Mouse (Mus musculus) urinary bladder, postnatal 25 days (tissue): ENCODE data around the gene Wwtr1.

Source experiments
- DNase-seq: peaks from one replicate; pipeline ENCODE4 v3.0.0; 2022; ENCODE audit warnings: low spot score

Wwtr1 gene

GRCm38 (mm10) chr3:57516146-57516545 is 59.6 kb downstream of the Wwtr1 start:
- no peak for DNase-seq

DNA sequence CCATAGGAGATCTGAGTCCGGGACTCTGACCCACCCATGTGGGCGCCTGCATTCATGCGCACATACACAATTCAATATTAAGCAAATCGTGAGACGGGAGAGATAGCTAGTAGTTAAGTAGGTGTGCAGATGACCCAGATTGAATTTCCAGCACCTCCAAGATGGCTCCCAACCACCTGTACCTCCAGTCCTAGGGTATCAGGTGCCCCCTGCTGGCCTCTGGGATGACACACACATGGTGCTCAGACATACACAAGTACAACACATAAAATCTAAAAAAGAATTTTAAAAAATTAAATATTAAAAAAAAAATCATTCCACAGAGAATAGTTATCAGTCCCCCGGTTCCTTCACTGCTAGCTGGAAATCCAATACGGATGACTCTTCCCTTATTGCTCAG is 60.7 kb downstream of the Wwtr1 start:
- no peak for DNase-seq

DNA sequence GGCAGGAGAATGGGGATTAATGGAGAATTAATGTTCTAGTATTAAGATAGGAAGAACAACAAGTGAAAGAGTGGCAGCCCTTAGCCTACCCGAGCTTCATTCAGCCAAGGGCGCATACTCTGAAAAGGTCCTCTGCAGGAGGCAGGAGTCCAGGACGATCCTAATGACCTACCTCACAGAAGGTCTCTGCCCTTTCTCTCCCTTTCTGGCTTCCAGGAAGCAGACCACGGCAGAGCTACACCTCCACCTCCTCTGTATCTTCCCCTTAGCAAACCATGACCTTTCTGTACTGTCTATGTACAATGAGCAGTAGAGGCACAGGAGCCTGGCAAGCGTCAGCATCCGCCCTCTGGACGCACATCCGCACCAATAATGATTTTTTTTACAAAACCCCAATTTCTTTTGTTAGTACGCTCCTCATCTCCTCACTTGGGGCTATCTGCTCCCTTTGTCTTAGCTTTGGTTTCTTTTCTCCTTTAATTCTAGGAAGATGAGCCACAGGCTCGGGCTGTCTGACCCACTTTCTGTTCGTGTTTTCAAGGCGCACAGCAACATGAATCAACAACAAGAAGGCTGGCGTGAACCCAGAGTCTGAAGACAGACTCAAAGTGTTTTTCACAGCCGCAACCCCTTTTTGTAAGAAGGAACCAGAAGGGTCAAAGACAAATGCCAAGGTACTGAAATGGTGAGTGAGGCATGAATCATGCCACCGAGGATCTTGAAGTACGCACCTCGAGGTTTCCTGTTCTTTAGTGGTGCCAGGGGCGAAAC is 63.7 kb downstream of the Wwtr1 start:
- no peak for DNase-seq

- DNase-seq: no peak
These were observed 65.6 kb downstream of the Wwtr1 start for GRCm38 (mm10) chr3:57509945-57510675.

- DNase-seq: no peak
These were observed 69.7 kb downstream of the Wwtr1 start for GRCm38 (mm10) chr3:57505991-57506390.

GRCm38 (mm10) chr3:57504756-57505155 is 71.0 kb downstream of the Wwtr1 start:
- no peak for DNase-seq

DNA sequence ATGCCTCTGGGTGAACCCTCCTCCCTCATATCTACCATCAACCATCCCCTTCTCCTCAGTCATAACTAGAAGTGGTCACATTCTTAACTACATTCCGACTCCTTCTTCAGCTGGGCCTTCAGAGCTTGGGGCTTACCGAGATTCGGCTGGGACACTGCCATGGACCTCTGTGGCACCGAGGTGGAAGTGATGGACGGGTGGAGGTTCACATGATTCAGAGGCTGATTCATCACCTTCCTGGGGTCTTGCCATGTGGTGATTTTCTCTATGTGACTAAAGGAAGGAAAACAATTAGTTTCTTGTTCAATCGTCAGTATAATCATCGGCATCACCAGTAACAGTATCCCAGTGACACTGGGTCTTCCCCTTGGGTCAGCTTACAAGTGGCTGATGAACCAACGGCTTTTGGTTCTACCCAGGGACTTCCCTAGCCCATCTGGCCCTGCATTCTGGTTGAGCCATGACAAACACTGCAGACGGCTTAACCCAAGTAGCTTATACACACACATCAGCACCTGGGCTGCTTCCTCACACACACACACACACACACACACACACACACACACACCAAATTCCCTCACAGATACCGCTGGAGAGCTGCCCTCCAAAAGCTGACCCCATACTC is 74.0 kb downstream of the Wwtr1 start:
- no peak for DNase-seq

DNA sequence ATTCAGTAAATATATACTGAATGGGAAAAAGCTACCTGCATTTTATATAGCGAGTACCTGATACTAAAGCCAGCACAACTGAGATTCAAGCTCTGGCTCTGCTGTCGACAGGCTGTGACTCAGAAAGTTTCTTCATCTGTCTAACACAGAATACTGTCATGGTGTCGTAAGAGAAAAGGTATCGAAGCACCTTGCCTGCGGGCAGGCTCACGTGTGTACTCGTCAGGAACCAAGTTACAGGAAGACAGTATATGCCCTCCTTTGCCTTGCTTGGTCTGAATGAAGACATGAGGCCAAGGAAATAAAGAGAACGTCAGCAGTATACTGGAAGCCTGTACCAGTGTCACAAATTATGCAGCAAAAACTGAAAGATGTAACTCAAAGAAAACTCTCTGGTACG is 74.9 kb downstream of the Wwtr1 start:
- DNase-seq: no peak

GRCm38 (mm10) chr3:57497791-57498190 is 77.9 kb downstream of the Wwtr1 start:
- DNase-seq: no peak

DNA sequence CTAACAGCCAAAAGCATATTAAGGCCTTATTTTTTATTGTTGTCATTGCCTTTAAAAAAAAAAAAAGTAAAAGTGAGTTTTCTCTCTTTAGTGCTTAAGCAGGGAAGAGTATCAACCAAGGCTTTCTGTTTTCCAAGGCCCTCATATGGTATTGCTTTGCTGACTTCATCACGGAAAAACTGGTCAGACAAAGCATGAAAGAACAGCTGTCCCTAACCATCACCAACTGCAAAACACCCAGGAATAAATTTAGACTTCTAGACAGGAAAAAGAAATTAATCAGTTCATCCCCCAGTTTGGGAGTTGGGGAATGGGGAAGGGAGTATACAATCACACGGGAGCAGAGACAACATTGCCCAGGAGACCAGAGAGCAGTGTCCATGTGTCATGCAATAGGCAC is 79.3 kb downstream of the Wwtr1 start:
- no peak for DNase-seq

- DNase-seq: no peak
These were observed 88.1 kb downstream of the Wwtr1 start for GRCm38 (mm10) chr3:57487455-57488153.

DNA sequence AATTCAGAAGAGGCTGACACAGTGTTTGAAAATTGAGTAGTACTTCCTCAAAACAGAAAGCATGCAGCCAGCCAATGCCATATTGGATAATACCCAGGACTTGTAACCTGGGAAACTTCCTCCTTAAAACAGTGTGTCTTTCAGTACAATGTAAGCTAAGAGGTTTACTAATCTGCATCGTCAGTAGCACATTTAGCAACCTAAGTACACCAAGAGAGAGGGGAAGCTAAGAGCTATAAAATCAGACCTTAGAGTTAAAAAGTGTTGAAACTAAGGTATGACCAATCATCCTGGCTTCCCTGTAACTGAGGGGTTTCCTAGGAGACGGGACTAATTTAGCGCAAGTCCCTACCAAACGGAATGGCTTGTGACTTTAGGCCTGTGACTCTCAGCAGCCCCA is 89.6 kb downstream of the Wwtr1 start:
- DNase-seq: no peak

DNA sequence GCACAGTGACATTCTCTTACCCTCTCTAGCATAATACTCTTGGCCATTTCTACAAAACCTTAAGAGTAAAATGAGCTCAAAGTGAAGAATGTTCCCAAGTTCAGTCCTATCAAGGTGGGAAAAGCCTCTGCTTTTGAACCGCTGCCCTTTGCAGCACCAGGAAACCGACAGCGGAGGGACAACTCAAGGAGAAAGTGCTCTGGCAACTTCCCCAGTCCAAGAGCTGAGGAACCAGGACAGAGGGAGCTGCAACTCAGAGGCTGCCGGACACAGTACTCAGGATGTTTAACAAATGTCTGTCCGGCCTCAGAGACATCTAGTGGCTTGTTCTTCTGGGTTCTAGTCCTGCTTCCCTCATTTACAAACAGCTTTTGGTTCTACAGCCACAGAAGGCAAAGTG is 93.7 kb downstream of the Wwtr1 start:
- no peak for DNase-seq

- DNase-seq: no peak
These were observed 95.1 kb downstream of the Wwtr1 start for GRCm38 (mm10) chr3:57480640-57481039.

GRCm38 (mm10) chr3:57474421-57474820 is 101.3 kb downstream of the Wwtr1 start:
- no peak for DNase-seq

- no peak for DNase-seq
These were observed 103.3 kb downstream of the Wwtr1 start for GRCm38 (mm10) chr3:57472407-57472806.

DNA sequence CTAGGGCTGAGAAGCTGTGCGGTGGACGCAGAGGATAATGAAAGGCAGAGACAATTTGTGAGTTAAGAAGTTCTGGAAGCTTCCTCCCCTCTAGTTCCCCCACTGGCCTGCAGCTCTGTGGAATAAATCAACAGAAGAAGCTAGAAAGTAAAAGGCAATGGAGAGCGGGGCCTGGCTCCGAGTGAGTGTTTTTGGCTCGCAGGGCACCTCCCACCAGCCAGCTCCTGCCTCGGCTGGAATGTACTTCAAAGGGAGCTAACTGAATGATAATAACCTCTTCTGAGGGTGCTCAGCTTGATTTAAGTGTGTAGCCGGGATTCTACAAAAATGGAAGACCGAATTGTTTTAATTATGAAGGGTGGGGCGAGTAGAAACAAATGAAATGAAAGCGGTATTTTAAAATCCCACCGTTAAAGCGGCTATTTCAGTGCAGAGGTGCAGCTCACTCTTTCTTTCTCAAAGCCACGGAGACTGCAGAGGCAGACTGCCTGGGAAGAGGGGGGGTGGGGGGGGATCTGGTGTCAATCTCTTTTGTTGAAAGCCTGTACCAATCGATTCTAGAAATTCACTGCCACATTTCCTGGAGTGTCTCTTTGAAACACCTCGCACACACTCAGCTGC is 104.6 kb downstream of the Wwtr1 start:
- DNase-seq: peak; percentile 23

- peak; percentile 15 for DNase-seq
These were observed 105.4 kb downstream of the Wwtr1 start for GRCm38 (mm10) chr3:57470326-57470725.

DNA sequence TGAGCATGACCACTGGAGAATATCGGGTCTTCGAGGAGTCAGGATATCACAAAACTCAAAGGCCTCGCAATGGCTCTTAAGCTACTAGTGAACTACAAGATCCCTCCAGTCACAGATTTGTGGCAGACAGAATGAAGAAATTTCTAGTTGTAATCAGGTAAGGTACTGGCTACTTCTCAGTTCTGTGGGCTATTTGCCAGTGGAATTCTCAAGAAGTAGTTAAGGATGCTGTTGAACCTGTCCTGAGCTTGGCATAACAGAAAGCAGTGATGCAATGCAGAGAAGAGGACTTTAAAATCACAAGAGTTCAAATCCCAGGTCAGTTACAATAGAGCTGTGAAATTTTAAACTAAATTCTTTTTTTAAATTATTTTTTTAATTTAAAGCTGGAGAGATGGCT is 106.4 kb downstream of the Wwtr1 start:
- no peak for DNase-seq

GRCm38 (mm10) chr3:57466289-57466688 is 109.4 kb downstream of the Wwtr1 start:
- DNase-seq: no peak

- DNase-seq: no peak
These were observed 112.4 kb downstream of the Wwtr1 start for GRCm38 (mm10) chr3:57463302-57463701.

- no peak for DNase-seq
These were observed 117.1 kb downstream of the Wwtr1 start for GRCm38 (mm10) chr3:57458652-57459051.
